Mouse (Mus musculus) bone marrow, adult 2 months (tissue): ENCODE measurements around the gene Swi5.

Experiments
- CTCF ChIP-seq: fragments of 200-500 bp; IDR thresholded peaks from 2 replicates; pipeline ENCODE4 v1.5.1; 2011; ENCODE audit warnings: low read length, control low read depth; ENCODE audit not compliant: control insufficient read depth, insufficient read depth
- POLR2A ChIP-seq: fragments of 200-500 bp; IDR thresholded peaks from 2 replicates; pipeline ENCODE4 v1.6.1; 2011; ENCODE audit warnings: low read depth, mild to moderate bottlenecking, control low read depth, low read length, borderline replicate concordance; ENCODE audit not compliant: control insufficient read depth

DNA sequence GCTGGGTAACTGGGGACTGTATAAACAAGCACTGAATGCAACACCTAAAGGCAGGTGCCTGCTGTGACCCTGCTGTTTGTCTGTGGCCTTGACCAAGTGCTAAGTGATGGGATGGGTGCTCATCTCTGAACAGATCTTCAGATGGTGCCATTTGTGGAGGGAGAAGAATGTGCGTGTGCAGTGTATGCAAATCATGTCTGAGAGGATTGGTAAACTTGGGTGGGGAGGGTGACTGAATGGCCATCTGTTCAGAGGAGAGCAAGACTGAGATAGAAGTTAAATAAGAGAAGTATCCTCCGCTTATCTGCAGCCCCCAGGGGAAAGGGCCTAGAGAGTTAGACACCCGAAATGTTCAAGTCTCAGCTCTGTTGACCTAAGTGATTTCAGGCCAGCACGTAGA is 11.6 kb upstream of the Swi5 start:
- TF ChIP-seq POLR2A (no peak), CTCF (no peak)
